Comparison of ENCODE assay signal across 14 mouse cellular contexts in the genomic region with DNA sequence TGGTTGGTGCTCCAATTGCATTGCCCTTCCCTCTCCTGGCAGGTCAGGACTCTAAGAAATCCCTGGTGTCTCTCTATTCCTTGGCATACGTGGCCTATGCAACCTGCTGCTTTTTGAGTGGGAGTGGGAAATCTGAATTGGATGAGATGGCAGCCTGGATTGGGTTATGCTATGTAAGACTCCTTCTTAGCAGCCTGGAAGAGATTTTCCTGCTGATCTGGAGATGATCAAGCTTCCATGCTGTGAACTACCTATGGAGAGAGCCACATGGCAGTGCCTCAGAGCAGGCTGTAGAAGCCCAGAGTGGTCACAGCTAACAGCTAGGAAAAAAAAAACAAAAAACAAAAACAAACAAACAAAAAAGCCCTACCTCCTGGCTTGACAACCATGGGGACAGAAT.
"Had no signal": no experiment of that assay in that cellular context is flagged by ENCODE, and none has a peak within 500 bp of the region (broad histone marks: within the 10 kb centered on the region; RNA-seq: fewer than 3 reads in every experiment).

No protein-coding gene starts in this region.

- H3K36me3 ChIP-seq: limb, embryonic 13.5 days; midbrain, embryonic 13.5 days; neural tube, embryonic 12.5 days had no signal

- DNase-seq: kidney, adult 8-10 months; kidney, postnatal 4 days; left cerebral cortex, postnatal 4 days; lung, adult 18-20 months; retina, postnatal 1 day; right cerebral cortex, postnatal 4 days; spleen, adult 18-20 months; thymus, adult 18-20 months; thymus, postnatal 14 days had no signal

- H3K4me3 ChIP-seq: limb, embryonic 13.5 days; midbrain, embryonic 13.5 days; neural tube, embryonic 12.5 days had no signal

- H3K4me2 ChIP-seq: limb, embryonic 13.5 days; midbrain, embryonic 13.5 days; neural tube, embryonic 12.5 days had no signal

- H3K4me1 ChIP-seq: limb, embryonic 13.5 days; midbrain, embryonic 13.5 days; neural tube, embryonic 12.5 days had no signal

- H3K9ac ChIP-seq: limb, embryonic 13.5 days; liver, embryonic 14.5 days; midbrain, embryonic 13.5 days; neural tube, embryonic 12.5 days had no signal

- ATAC-seq: midbrain, embryonic 13.5 days had no signal

- H3K27ac ChIP-seq: kidney, postnatal 0 days; limb, embryonic 13.5 days; liver, embryonic 14.5 days; midbrain, embryonic 13.5 days; neural tube, embryonic 12.5 days had no signal

- H3K27me3 ChIP-seq: limb, embryonic 13.5 days; midbrain, embryonic 13.5 days; neural tube, embryonic 12.5 days had no signal
